Mouse (Mus musculus) MEL (cell line): ENCODE measurements around the gene Med23. TPM values are rescaled to one million over a fixed set of nuclear protein-coding genes. Genes with fewer than 3 reads are reported as not detected.

Experiments used
- DNase-seq: peaks from one replicate; pipeline ENCODE4 v3.0.0; 2011; ENCODE audit warnings: low read depth, low spot score
- H3K27ac ChIP-seq: 2 replicates; pipeline ENCODE4 v1.5.1; 2012; ENCODE audit warnings: low read depth, mild to moderate bottlenecking, control low read depth, low read length, moderate library complexity; ENCODE audit not compliant: control insufficient read depth
- H3K27me3 ChIP-seq, 2 experiments: fragments of 150-350 bp in 1 of 2; sonication (generic) in 1 of 2; 2 replicates each; pipeline ENCODE4 v1.6.1; 2012; ENCODE audit warnings: low read length in 2 of 2, mild to moderate bottlenecking in 2 of 2, improper control_type of control experiment in 1 of 2, moderate library complexity in 1 of 2; ENCODE audit not compliant: insufficient read depth in 2 of 2, control insufficient read depth in 1 of 2
- H3K36me3 ChIP-seq, 2 experiments: 2 replicates each; pipeline ENCODE4 v1.6.1; 2012 to 2014; ENCODE audit warnings: low read length in 2 of 2, improper control_type of control experiment in 1 of 2, inconsistent platforms in 1 of 2, mild to moderate bottlenecking in 1 of 2; ENCODE audit not compliant: insufficient read depth in 2 of 2, control insufficient read depth in 1 of 2
- H3K4me1 ChIP-seq, 2 experiments: fragments of 150-350 bp in 1 of 2; sonication (generic) in 1 of 2; 2 replicates each; pipeline ENCODE4 v1.6.1; 2012; ENCODE audit warnings: low read length in 2 of 2, improper control_type of control experiment in 1 of 2, mild to moderate bottlenecking in 1 of 2; ENCODE audit not compliant: insufficient read depth in 2 of 2, control insufficient read depth in 1 of 2
- H3K4me3 ChIP-seq, 2 experiments: fragments of 150-350 bp in 1 of 2; sonication (generic) in 1 of 2; 2 replicates each; pipeline ENCODE4 v1.5.1; 2012; ENCODE audit warnings: low read depth in 2 of 2, low read length in 2 of 2, mild to moderate bottlenecking in 2 of 2, moderate library complexity in 2 of 2, control low read depth in 1 of 2, improper control_type of control experiment in 1 of 2; ENCODE audit not compliant: control insufficient read depth in 1 of 2, insufficient read depth in 1 of 2
- H3K79me2 ChIP-seq: 2 replicates; pipeline ENCODE4 v1.6.1; 2012; ENCODE audit warnings: mild to moderate bottlenecking, low read length, moderate library complexity; ENCODE audit not compliant: control insufficient read depth, poor library complexity, insufficient read depth
- H3K9ac ChIP-seq: 2 replicates; pipeline ENCODE4 v1.6.1; 2012; ENCODE audit warnings: low read depth, mild to moderate bottlenecking, control low read depth, low read length, moderate library complexity; ENCODE audit not compliant: control insufficient read depth, poor library complexity, severe bottlenecking
- H3K9me3 ChIP-seq: fragments of 150-350 bp; sonication (generic); replicated peaks from 2 replicates; pipeline ENCODE4 v1.6.1; 2012; ENCODE audit warnings: mild to moderate bottlenecking, low read length, improper control_type of control experiment, moderate library complexity; ENCODE audit not compliant: insufficient read depth
- CHD2 ChIP-seq: IDR thresholded peaks from 2 replicates; pipeline ENCODE4 v1.6.1; 2011; ENCODE audit warnings: low read length, improper control_type of control experiment
- E2F4 ChIP-seq: IDR thresholded peaks from 2 replicates; pipeline ENCODE4 v1.6.1; 2011; ENCODE audit warnings: low read depth, low read length, improper control_type of control experiment, borderline replicate concordance
- ELF1 ChIP-seq: IDR thresholded peaks from 2 replicates; pipeline ENCODE4 v1.6.1; 2014; ENCODE audit warnings: low read depth, mild to moderate bottlenecking, inconsistent platforms, low read length, improper control_type of control experiment, moderate library complexity
- EP300 ChIP-seq, 2 experiments: IDR thresholded peaks; 2 replicates each; pipeline ENCODE4 v1.6.1; 2011; ENCODE audit warnings: improper control_type of control experiment in 2 of 2, low read length in 2 of 2, low read depth in 1 of 2, mild to moderate bottlenecking in 1 of 2
- GATA1 ChIP-seq: IDR thresholded peaks from 2 replicates; pipeline ENCODE4 v1.6.1; 2011; ENCODE audit warnings: low read depth, low read length, improper control_type of control experiment
- HCFC1 ChIP-seq: IDR thresholded peaks from 2 replicates; pipeline ENCODE4 v1.6.1; 2012; ENCODE audit warnings: low read depth, mild to moderate bottlenecking, inconsistent platforms, low read length, improper control_type of control experiment, moderate library complexity
- JUND ChIP-seq: IDR thresholded peaks from 2 replicates; pipeline ENCODE4 v1.6.1; 2011; ENCODE audit warnings: low read depth, mild to moderate bottlenecking, improper control_type of control experiment, low read length
- MYB ChIP-seq: IDR thresholded peaks from 2 replicates; pipeline ENCODE4 v1.6.1; 2011; ENCODE audit warnings: mild to moderate bottlenecking, low read depth, low read length, improper control_type of control experiment
- NELFE ChIP-seq: IDR thresholded peaks from 2 replicates; pipeline ENCODE4 v1.6.1; 2011; ENCODE audit warnings: low read depth, low read length, improper control_type of control experiment
- POLR2A ChIP-seq, 2 experiments: IDR thresholded peaks; 2 replicates each; pipeline ENCODE4 v1.6.1; 2011 to 2012; ENCODE audit warnings: low read length in 2 of 2, mild to moderate bottlenecking in 2 of 2, control low read depth in 1 of 2, improper control_type of control experiment in 1 of 2, low read depth in 1 of 2, moderate library complexity in 1 of 2; ENCODE audit not compliant: control insufficient read depth in 1 of 2, insufficient read depth in 1 of 2, poor library complexity in 1 of 2
- POLR2AphosphoS2 ChIP-seq: IDR thresholded peaks from 2 replicates; pipeline ENCODE4 v1.6.1; 2011; ENCODE audit warnings: low read length, improper control_type of control experiment
- POLR2AphosphoS5 ChIP-seq: IDR thresholded peaks from 2 replicates; pipeline ENCODE4 v1.6.1; 2012; ENCODE audit warnings: low read depth, borderline replicate concordance, mild to moderate bottlenecking, inconsistent platforms, low read length, moderate library complexity, mixed read lengths
- TAL1 ChIP-seq: IDR thresholded peaks from 2 replicates; pipeline ENCODE4 v1.6.1; 2012; ENCODE audit warnings: mild to moderate bottlenecking, inconsistent platforms, low read length, moderate library complexity, mixed read lengths
- USF2 ChIP-seq, 2 experiments: IDR thresholded peaks; 2 replicates each; pipeline ENCODE4 v1.6.1; 2011 to 2012; ENCODE audit warnings: improper control_type of control experiment in 2 of 2, low read length in 2 of 2, borderline replicate concordance in 1 of 2, inconsistent platforms in 1 of 2, low read depth in 1 of 2, mild to moderate bottlenecking in 1 of 2; ENCODE audit not compliant: insufficient read depth in 1 of 2
- ZKSCAN1 ChIP-seq: IDR thresholded peaks from 2 replicates; pipeline ENCODE4 v1.6.1; 2012; ENCODE audit warnings: low read depth, mild to moderate bottlenecking, inconsistent platforms, low read length, improper control_type of control experiment, moderate library complexity
- ZNF384 ChIP-seq: IDR thresholded peaks from 2 replicates; pipeline ENCODE4 v1.6.1; 2012; ENCODE audit warnings: low read depth, mild to moderate bottlenecking, inconsistent platforms, low read length, improper control_type of control experiment
- polyA plus RNA-seq, 2 experiments: library from polyadenylated mRNA; stranded (reverse) in 1 of 2; unstranded in 1 of 2; fragments of >175 nt in 1 of 2; fragments of >200 nt in 1 of 2; gene quantifications; 2 replicates each; pipeline versions ENCODE4 v1.2.1 to v1.2.4; 2012; ENCODE audit warnings: low replicate concordance in 2 of 2, low read depth in 1 of 2; ENCODE audit not compliant: insufficient read length in 2 of 2, insufficient read depth in 1 of 2, missing spikeins in 1 of 2
- total RNA-seq: library from RNA; depleted of rRNA; stranded (reverse); fragments of 300-350 nt; gene quantifications from 2 replicates; pipeline ENCODE4 v1.2.3, GENCODE M21; 2012

Gene Med23
- total and polyA plus RNA-seq, 3 experiments: 18.8 to 52.2 (median 23.7) TPM

- Histone ChIP-seq H3K36me3 (peaks cover 0 to 2% of the 10 kb centered on the region in 2 experiments; a peak in 2 of 4 replicates), H3K4me3 (no peak overlapping the region), H3K4me1 (peaks cover 0 to 3% of the 10 kb centered on the region in 2 experiments; a peak in 2 of 4 replicates), H3K9me3 (no peaks in the 10 kb centered on the region), H3K79me2 (no peaks in the 10 kb centered on the region), H3K27ac (no peak overlapping the region), H3K27me3 (no peaks in the 10 kb centered on the region; a peak in 1 of 4 replicates), H3K9ac (no peak overlapping the region)
- TF ChIP-seq HCFC1 (no peak), POLR2AphosphoS5 (no peak)
- no peak for DNase-seq
These were observed 41.6 kb upstream of the Med23 start for GRCm38 (mm10) chr10:24828136-24828535.

GRCm38 (mm10) chr10:24830448-24830847 lies 39.3 kb upstream of the Med23 start:
- no peak for TF ChIP-seq GATA1
- peak; percentile 64; the same call in 1 of the 2 replicates for TF ChIP-seq ZNF384
- H3K27me3 ChIP-seq: no peaks in the 10 kb centered on the region; a peak in 1 of 4 replicates
- DNase-seq: peak; percentile 38
- H3K79me2 ChIP-seq: no peaks in the 10 kb centered on the region
- H3K36me3 ChIP-seq: no peaks in the 10 kb centered on the region
- H3K27ac ChIP-seq: no peak overlapping the region
- H3K9ac ChIP-seq: no peak overlapping the region
- H3K4me1 ChIP-seq: no peaks in the 10 kb centered on the region; a peak in 1 of 4 replicates
- H3K9me3 ChIP-seq: no peaks in the 10 kb centered on the region
- H3K4me3 ChIP-seq: no peak overlapping the region

- Histone ChIP-seq H3K9me3 (no peaks in the 10 kb centered on the region), H3K9ac (no peak overlapping the region), H3K79me2 (no peaks in the 10 kb centered on the region), H3K4me1 (no peaks in the 10 kb centered on the region; a peak in 1 of 4 replicates), H3K27me3 (no peaks in the 10 kb centered on the region; a peak in 1 of 4 replicates), H3K27ac (no peak overlapping the region), H3K36me3 (no peaks in the 10 kb centered on the region), H3K4me3 (no peak overlapping the region)
- DNase-seq: no peak
- TF ChIP-seq MYB (no peak), E2F4 (no peak), POLR2AphosphoS2 (no peak), POLR2AphosphoS5 (no peak)
These were observed 38.2 kb upstream of the Med23 start for GRCm38 (mm10) chr10:24831377-24832095.

- no peak overlapping the region for H3K27ac ChIP-seq
- no peak overlapping the region for H3K9ac ChIP-seq
- no peaks in the 10 kb centered on the region for H3K79me2 ChIP-seq
- no peaks in the 10 kb centered on the region; a peak in 1 of 4 replicates for H3K4me1 ChIP-seq
- TF ChIP-seq NELFE (no peak), TAL1 (no peak), ZKSCAN1 (no peak), GATA1 (no peak), CHD2 (no peak), JUND (no peak), ELF1 (no peak), EP300 (IDR thresholded peaks at IDR 0.05; ENCODE audit: low read depth in 1 of 2, low read length in 2 of 2) (no peak), MYB (no peak), E2F4 (no peak), POLR2A (IDR thresholded peaks at IDR 0.05; ENCODE audit: control insufficient read depth in 1 of 2, insufficient read depth in 1 of 2, low read depth in 1 of 2, low read length in 2 of 2, poor library complexity in 1 of 2) (no peak), USF2 (IDR thresholded peaks at IDR 0.05; ENCODE audit: borderline replicate concordance in 1 of 2, insufficient read depth in 1 of 2, low read depth in 1 of 2, low read length in 2 of 2) (no peak), ZNF384 (no peak)
- TF ChIP-seq, all 39 proteins: peak for 0
- H3K4me3 ChIP-seq: no peak overlapping the region
- no peaks in the 10 kb centered on the region for H3K36me3 ChIP-seq
- H3K27me3 ChIP-seq: no peaks in the 10 kb centered on the region; a peak in 1 of 4 replicates
- DNase-seq: no peak
- no peaks in the 10 kb centered on the region for H3K9me3 ChIP-seq
These were observed 37.5 kb upstream of the Med23 start for GRCm38 (mm10) chr10:24832306-24832705.
